Mouse (Mus musculus): ENCODE results near the gene Aldh16a1.

- TF ChIP-seq CTCF (IDR thresholded peaks at IDR 0.05; ENCODE audit: borderline replicate concordance, control insufficient read depth, extremely low read depth, insufficient read depth, low read length, poor library complexity) (no peak), POLR2A (IDR thresholded peaks at IDR 0.05; ENCODE audit: control insufficient read depth, extremely low read depth, insufficient read depth, low read length, poor library complexity) (no peak)
Observed at GRCm38 (mm10) chr7:45190186-45190585, 35.8 kb upstream of the Aldh16a1 start.
